Mouse (Mus musculus): Measurements from ENCODE around the gene Cldn12.

The Cldn12 gene

GRCm38 (mm10) chr5:5494269-5495005 is 20.3 kb downstream of the Cldn12 start:
- peak; percentile 78 for DNase-seq (ENCODE audit: low spot score)

DNA sequence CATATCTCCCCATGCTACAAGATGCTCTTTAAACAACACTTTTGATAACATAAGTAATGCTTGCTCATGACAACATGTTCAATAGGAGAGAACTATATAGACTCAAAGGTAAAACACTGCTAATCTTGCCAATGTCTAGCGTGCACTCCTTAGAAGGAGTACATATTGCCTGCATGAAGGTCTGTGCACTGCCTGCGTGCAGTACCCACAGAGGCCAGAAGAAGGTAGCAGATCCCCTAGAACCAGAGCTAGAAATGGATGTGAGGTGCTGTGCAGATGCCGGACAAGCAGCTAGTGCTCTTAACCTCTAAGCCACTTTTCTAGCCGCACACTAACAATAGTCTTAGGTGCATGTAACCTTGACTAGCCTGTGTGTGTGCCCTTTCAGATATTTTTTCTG is 22.6 kb downstream of the Cldn12 start:
- DNase-seq (ENCODE audit: low spot score) = no peak

DNA sequence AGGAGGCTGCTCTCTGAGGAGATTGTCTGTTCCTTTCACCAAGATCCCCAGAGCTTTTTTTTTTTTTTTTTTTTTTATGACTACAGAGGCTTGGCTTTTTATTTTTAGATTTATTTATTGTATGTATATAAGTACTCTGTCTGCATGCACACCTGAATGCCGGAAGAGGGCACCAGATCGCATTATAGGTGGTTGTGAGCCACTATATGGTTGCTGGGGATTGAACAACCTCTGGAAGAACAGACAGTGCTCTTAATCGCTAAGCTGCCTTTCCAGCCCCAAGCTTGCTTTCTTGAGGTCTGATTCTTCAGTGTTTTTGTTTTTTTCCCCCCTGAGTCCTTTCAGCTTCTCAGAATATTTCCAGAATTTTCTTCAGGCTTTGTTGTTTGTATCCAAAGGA is 28.7 kb downstream of the Cldn12 start:
- no peak for DNase-seq (ENCODE audit: low spot score)

GRCm38 (mm10) chr5:5483254-5483858 is 31.4 kb downstream of the Cldn12 start:
- peak; percentile 18 for DNase-seq (ENCODE audit: low spot score)

DNA sequence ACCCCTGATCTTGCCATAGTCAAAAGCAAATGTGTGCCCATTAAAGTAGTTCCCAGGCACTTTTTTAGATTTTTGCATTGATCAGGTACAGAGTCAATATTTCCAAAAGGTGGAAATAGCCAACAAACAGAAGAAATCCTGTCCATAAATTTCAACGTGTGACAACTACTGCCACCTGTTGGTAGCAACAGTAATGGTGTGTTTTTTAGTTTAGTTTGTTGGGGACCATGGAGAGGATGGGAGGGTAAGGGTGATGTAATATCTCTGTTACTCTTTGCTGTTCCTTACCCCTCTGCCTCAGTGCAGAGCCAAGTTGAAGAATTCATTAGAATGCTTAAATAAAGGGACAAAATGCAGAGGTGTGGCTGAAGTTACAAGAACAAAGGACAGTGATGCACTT is 33.1 kb downstream of the Cldn12 start:
- peak; percentile 68 for DNase-seq (ENCODE audit: low spot score)

GRCm38 (mm10) chr5:5479043-5479442 is 35.7 kb downstream of the Cldn12 start, which contains the start of gene 1700015F17Rik:
Gene 1700015F17Rik, minus strand, starts transcription at chr5:5479143.
- DNase-seq (ENCODE audit: low spot score) = no peak

GRCm38 (mm10) chr5:5476133-5476532 is 38.6 kb downstream of the Cldn12 start:
- no peak for DNase-seq (ENCODE audit: low spot score)

GRCm38 (mm10) chr5:5465256-5465655 is 49.5 kb downstream of the Cldn12 start:
- DNase-seq (ENCODE audit: low spot score) = no peak
